In genomic region chr8:106163251-106163650, GRCm38 (mm10) we compare ENCODE assay signal across 30 mouse cellular contexts. TPM values are rescaled to one million over a fixed set of nuclear protein-coding genes. Genes with fewer than 3 reads are reported as not detected.
"Had no signal": no experiment of that assay in that cellular context is flagged by ENCODE, and none has a peak within 500 bp of the region (broad histone marks: within the 10 kb centered on the region; RNA-seq: fewer than 3 reads in every experiment).

No protein-coding gene starts in this region.

- H3K4me3 ChIP-seq: embryonic facial prominence, embryonic 10.5 days; embryonic facial prominence, embryonic 12.5 days; embryonic facial prominence, embryonic 13.5 days; embryonic facial prominence, embryonic 15.5 days; erythroblast, embryonic 14.5 days; forebrain, embryonic 10.5 days; forebrain, embryonic 12.5 days; forebrain, embryonic 13.5 days; forebrain, embryonic 15.5 days; gastrocnemius, adult 2 months; heart, adult 2 months; heart, embryonic 10.5 days had no signal

- H3K27me3 ChIP-seq: embryonic facial prominence, embryonic 12.5 days; embryonic facial prominence, embryonic 13.5 days; embryonic facial prominence, embryonic 15.5 days; forebrain, embryonic 12.5 days; forebrain, embryonic 13.5 days; forebrain, embryonic 15.5 days had no signal

- H3K4me1 ChIP-seq: embryonic facial prominence, embryonic 12.5 days; forebrain, embryonic 12.5 days had no signal

- H3K9ac ChIP-seq: embryonic facial prominence, embryonic 12.5 days; embryonic facial prominence, embryonic 13.5 days; embryonic facial prominence, embryonic 15.5 days; forebrain, embryonic 12.5 days; forebrain, embryonic 13.5 days; forebrain, embryonic 15.5 days; forebrain, postnatal 0 days had no signal

- DNase-seq: cerebellum, postnatal 14 days; cerebellum, postnatal 25 days; cerebellum, postnatal 36 days; embryo, embryonic 11 days; forebrain, postnatal 0 days; gastrocnemius, adult 2 months; gastrocnemius, postnatal 10 days; gastrocnemius, postnatal 14 days; gastrocnemius, postnatal 25 days; gastrocnemius, postnatal 36 days; heart, adult 11 months; heart, adult 18-20 months had no signal

- H3K27ac ChIP-seq: embryonic facial prominence, embryonic 10.5 days; embryonic facial prominence, embryonic 12.5 days; embryonic facial prominence, embryonic 13.5 days; embryonic facial prominence, embryonic 15.5 days; forebrain, embryonic 10.5 days; forebrain, embryonic 12.5 days; forebrain, embryonic 13.5 days; forebrain, embryonic 15.5 days; gastrocnemius, adult 2 months; heart, adult 2 months; heart, embryonic 10.5 days had no signal

- H3K4me2 ChIP-seq: embryonic facial prominence, embryonic 12.5 days; embryonic facial prominence, embryonic 13.5 days; embryonic facial prominence, embryonic 15.5 days; forebrain, embryonic 12.5 days; forebrain, embryonic 13.5 days; forebrain, embryonic 15.5 days; heart, embryonic 11.5 days had no signal

- ATAC-seq: forebrain, embryonic 13.5 days; forebrain, embryonic 14.5 days; forebrain, embryonic 15.5 days; forebrain, embryonic 16.5 days; forebrain, postnatal 0 days had no signal

- H3K9me3 ChIP-seq: embryonic facial prominence, embryonic 10.5 days; embryonic facial prominence, embryonic 12.5 days; embryonic facial prominence, embryonic 13.5 days; embryonic facial prominence, embryonic 15.5 days; forebrain, embryonic 10.5 days; forebrain, embryonic 12.5 days; forebrain, embryonic 13.5 days; forebrain, embryonic 15.5 days; heart, embryonic 10.5 days had no signal

RNA-seq across cellular contexts. Expression of gene Esrp2, which starts 26.5 kb away (rescaled TPM):
- total RNA-seq: common myeloid progenitor, adult 5-6 weeks; gastrocnemius, adult 18-20 months; gastrocnemius, adult 2 months; gastrocnemius, adult 8-10 months; gastrocnemius, postnatal 14 days; granulocyte monocyte progenitor cell, adult 5-6 weeks had no signal
- polyA plus RNA-seq: forebrain, postnatal 0 days had no signal
